Mouse (Mus musculus) CD4-positive naive resting alpha-beta T cell, adult 57 days (primary cell): ENCODE data around the gene Iyd. TPM values are rescaled to one million over a fixed set of nuclear protein-coding genes. Genes with fewer than 3 reads are reported as not detected.

Source experiments
- total RNA-seq: library from RNA; stranded (reverse); gene quantifications from one replicate; pipeline ENCODE4 v1.2.4, GENCODE M21; 2023

Iyd gene
- not detected for total RNA-seq

DNA sequence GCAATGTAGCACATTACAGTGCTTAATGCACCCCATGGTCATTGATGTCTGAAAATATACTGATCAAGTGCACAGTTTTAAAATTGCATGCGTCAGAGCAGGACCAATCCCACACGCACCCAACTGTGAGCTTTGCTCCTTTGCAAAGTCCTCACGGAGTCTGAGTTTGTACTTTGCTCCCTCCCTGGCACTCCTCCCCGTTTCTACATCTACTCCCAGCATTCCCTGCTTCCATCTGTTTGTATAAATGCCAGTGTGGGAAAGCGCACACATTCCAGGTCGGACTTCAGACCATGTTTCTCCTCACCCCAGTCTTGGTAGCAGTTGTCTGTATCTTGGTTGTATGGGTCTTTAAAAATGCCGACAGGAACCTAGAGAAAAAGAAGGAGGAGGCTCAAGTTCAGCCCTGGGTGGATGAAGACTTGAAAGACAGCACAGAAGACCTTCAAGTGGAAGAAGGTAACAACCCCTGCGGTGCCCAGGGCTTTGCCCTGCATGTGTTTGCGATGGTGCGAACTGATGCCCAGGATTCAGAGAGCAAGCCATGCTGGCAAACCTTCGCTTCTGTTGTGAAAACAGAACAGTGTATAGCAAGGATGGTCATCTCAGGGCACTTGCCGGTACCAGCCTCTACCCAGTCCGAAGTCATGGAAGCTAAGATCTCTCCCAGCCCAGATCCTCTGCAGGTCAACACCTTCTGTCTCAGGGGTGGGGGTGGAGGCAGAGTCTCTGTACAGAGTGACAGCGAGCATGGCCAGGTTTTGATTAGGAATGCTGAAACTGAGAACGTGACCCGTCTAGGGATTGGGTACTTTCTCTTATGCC is at the start of gene Iyd:
Gene Iyd (plus strand): TSS at position 238 of the 825 bp plus-strand sequence.

Other genes with a start within 250 kb of the Iyd start
- gene Ppp1r14c, start 174.2 kb upstream of the Iyd start, total RNA-seq, result not detected
- 2.1 TPM for gene Plekhg1, start 200.1 kb downstream of the Iyd start, total RNA-seq